Comparison of ENCODE assay signal across 8 mouse cellular contexts in genomic region chr7:16287016-16287415, GRCm38 (mm10). TPM values are rescaled to one million over a fixed set of nuclear protein-coding genes. Genes with fewer than 3 reads are reported as not detected.
DNase-seq lines count a peak whose midpoint lies in the region; ATAC-seq and TF ChIP-seq lines count a peak whose summit lies in the region.

No protein-coding gene starts in this region.

- no peak for ATAC-seq in heart, embryonic 15.5 days (replicated peaks; ENCODE audit: insufficient number of reproducible peaks, insufficient read depth, low FRiP score, low read depth)
- no peak for ATAC-seq in midbrain, embryonic 11.5 days (ENCODE audit: low FRiP score)
- no peak for ATAC-seq in cerebellum, adult (ENCODE audit: insufficient number of reproducible peaks, low FRiP score, low TSS enrichment)

- H3K9me3 ChIP-seq in heart, embryonic 15.5 days (replicated peaks) = no peaks in the 10 kb centered on the region
- no peaks in the 10 kb centered on the region for H3K9me3 ChIP-seq in MEL (replicated peaks; ENCODE audit: insufficient read depth, low read length)
- no peaks in the 10 kb centered on the region for H3K9me3 ChIP-seq in hindbrain, embryonic 10.5 days
- H3K9me3 ChIP-seq in midbrain, embryonic 11.5 days (ENCODE audit: control insufficient read depth, low read length) = no peaks in the 10 kb centered on the region

- peak overlapping the region; percentile 98 for H3K27ac ChIP-seq in heart, embryonic 15.5 days
- peak overlapping the region; percentile 87 for H3K27ac ChIP-seq in MEL (ENCODE audit: control insufficient read depth, low read depth, low read length)
- peak overlapping the region; percentile 97 for H3K27ac ChIP-seq in hindbrain, embryonic 10.5 days
- H3K27ac ChIP-seq in midbrain, embryonic 11.5 days (ENCODE audit: low read depth, low read length) = peak overlapping the region; percentile 71; the same call in 1 of the 2 replicates

- no peak for TF ChIP-seq EP300 in MEL (IDR thresholded peaks at IDR 0.05; ENCODE audit: low read depth in 1 of 2, low read length in 2 of 2)

- DNase-seq in heart, postnatal 10 days = no peak
- peak; percentile 57 for DNase-seq in MEL (ENCODE audit: low read depth, low spot score)
- no peak for DNase-seq in hindbrain, embryonic 10.5 days (ENCODE audit: low spot score)
- DNase-seq in midbrain, embryonic 11.5 days (ENCODE audit: low spot score, missing footprints) = no peak
- DNase-seq in urinary bladder, adult 18-20 months (ENCODE audit: low spot score in 2 of 2) = no peak
- no peak for DNase-seq in adrenal gland, postnatal 36 days

- TF ChIP-seq POLR2A in MEL (IDR thresholded peaks at IDR 0.05; ENCODE audit: control insufficient read depth in 1 of 2, insufficient read depth in 1 of 2, low read depth in 1 of 2, low read length in 2 of 2, poor library complexity in 1 of 2) = no peak

- peaks cover 12% of the 10 kb centered on the region for H3K79me2 ChIP-seq in MEL (ENCODE audit: control insufficient read depth, insufficient read depth, low read length, poor library complexity)

- H3K4me2 ChIP-seq in heart, embryonic 15.5 days = peak overlapping the region; percentile 75
- peak overlapping the region; percentile 36 for H3K4me2 ChIP-seq in midbrain, embryonic 11.5 days

- no peak for TF ChIP-seq CTCF in MEL (IDR thresholded peaks at IDR 0.05 in 2 of 3, conservative IDR thresholded peaks at IDR 0.05 in 1 of 3; ENCODE audit: control insufficient read depth in 1 of 3, insufficient read depth in 1 of 3, low read depth in 2 of 3, low read length in 3 of 3, poor library complexity in 1 of 3, severe bottlenecking in 1 of 3)

- peaks cover 20% of the 10 kb centered on the region; the same call in 1 of the 2 replicates for H3K36me3 ChIP-seq in heart, embryonic 15.5 days
- H3K36me3 ChIP-seq in MEL (ENCODE audit: control insufficient read depth in 1 of 2, insufficient read depth in 2 of 2, low read length in 2 of 2) = peaks cover 0 to 6% of the 10 kb centered on the region in 2 experiments; a peak in 3 of 4 replicates
- peaks cover 24% of the 10 kb centered on the region for H3K36me3 ChIP-seq in hindbrain, embryonic 10.5 days
- H3K36me3 ChIP-seq in midbrain, embryonic 11.5 days (ENCODE audit: control insufficient read depth, insufficient read depth, low read length) = no peaks in the 10 kb centered on the region

- no peak for TF ChIP-seq RAD21 in MEL (IDR thresholded peaks at IDR 0.05; ENCODE audit: low read depth, low read length)

- H3K27me3 ChIP-seq in heart, embryonic 15.5 days = no peaks in the 10 kb centered on the region
- H3K27me3 ChIP-seq in MEL (ENCODE audit: control insufficient read depth in 1 of 2, insufficient read depth in 2 of 2, low read length in 2 of 2) = no peaks in the 10 kb centered on the region
- no peaks in the 10 kb centered on the region for H3K27me3 ChIP-seq in hindbrain, embryonic 10.5 days (ENCODE audit: insufficient read depth, poor library complexity, severe bottlenecking)
- H3K27me3 ChIP-seq in midbrain, embryonic 11.5 days (ENCODE audit: control insufficient read depth, insufficient read depth, low read length) = no peaks in the 10 kb centered on the region

- H3K4me1 ChIP-seq in heart, embryonic 15.5 days (replicated peaks) = peaks cover 15% of the 10 kb centered on the region
- peaks cover 0 to 12% of the 10 kb centered on the region in 2 experiments; a peak in 2 of 4 replicates for H3K4me1 ChIP-seq in MEL (ENCODE audit: control insufficient read depth in 1 of 2, insufficient read depth in 2 of 2, low read length in 2 of 2)
- peaks cover 23% of the 10 kb centered on the region for H3K4me1 ChIP-seq in hindbrain, embryonic 10.5 days (replicated peaks)
- peaks cover 7% of the 10 kb centered on the region for H3K4me1 ChIP-seq in midbrain, embryonic 11.5 days (ENCODE audit: control insufficient read depth, insufficient read depth, low read length)

- 82% methylated on average over 2 of the region's 2 CpGs for WGBS in heart, embryonic 15.5 days
- WGBS in hindbrain, embryonic 10.5 days = 87% methylated on average over 2 of the region's 2 CpGs
- WGBS in midbrain, embryonic 11.5 days = 88% methylated on average over 2 of the region's 2 CpGs

- peak overlapping the region; percentile 87 for H3K4me3 ChIP-seq in heart, embryonic 15.5 days
- peak overlapping the region; percentile 53 to 68 for H3K4me3 ChIP-seq in MEL (ENCODE audit: control insufficient read depth in 1 of 2, insufficient read depth in 1 of 2, low read depth in 2 of 2, low read length in 2 of 2)
- H3K4me3 ChIP-seq in hindbrain, embryonic 10.5 days = peak overlapping the region; percentile 83
- H3K4me3 ChIP-seq in midbrain, embryonic 11.5 days (ENCODE audit: low read depth, low read length) = peak overlapping the region; percentile 50

- intact Hi-C loops in heart, postnatal 10 days (cut with DNase I) = no loop called here

- peak overlapping the region; percentile 76 for H3K9ac ChIP-seq in heart, embryonic 15.5 days
- peak overlapping the region; percentile 88 for H3K9ac ChIP-seq in MEL (ENCODE audit: control insufficient read depth, low read depth, low read length, poor library complexity, severe bottlenecking)
- peak overlapping the region; percentile 63 for H3K9ac ChIP-seq in midbrain, embryonic 11.5 days (ENCODE audit: low read length)

TF ChIP-seq in MEL, 35 proteins besides CTCF, POLR2A, EP300 and RAD21 (continues in another document):
- no peak for TF ChIP-seq NELFE (IDR thresholded peaks at IDR 0.05; ENCODE audit: low read depth, low read length)
- TF ChIP-seq GATA1 (IDR thresholded peaks at IDR 0.05; ENCODE audit: low read depth, low read length) = no peak
- TF ChIP-seq HCFC1 (IDR thresholded peaks at IDR 0.05; ENCODE audit: low read depth, low read length) = no peak
- no peak for TF ChIP-seq MAZ (IDR thresholded peaks at IDR 0.05; ENCODE audit: low read depth, low read length)
- TF ChIP-seq BHLHE40 (IDR thresholded peaks at IDR 0.05; ENCODE audit: borderline replicate concordance, low read depth, low read length) = no peak
- TF ChIP-seq ELF1 (IDR thresholded peaks at IDR 0.05; ENCODE audit: low read depth, low read length) = no peak
- no peak for TF ChIP-seq ZNF384 (IDR thresholded peaks at IDR 0.05; ENCODE audit: low read depth, low read length)
- TF ChIP-seq GABPA (IDR thresholded peaks at IDR 0.05; ENCODE audit: low read depth, low read length) = no peak
- TF ChIP-seq ZKSCAN1 (IDR thresholded peaks at IDR 0.05; ENCODE audit: low read depth, low read length) = no peak
- TF ChIP-seq RCOR1 (IDR thresholded peaks at IDR 0.05; ENCODE audit: low read depth, low read length) = no peak

RNA-seq across cellular contexts. Expression of gene Ccdc9, which starts 0.4 kb away (rescaled TPM):
- polyA plus RNA-seq in heart, embryonic 15.5 days (2015; fragmentation: Nextera tagmentation; extraction: Ambion mirVana) = 14.4 and 18.3 TPM in 2 replicates
- total RNA-seq in heart, postnatal 10 days (2021) = 10 to 100 TPM; 38.2 to 39.1 TPM
- 57.4 and 63.6 TPM in 2 replicates for total RNA-seq in MEL (2012; rRNA removed)
- 10 to 100 TPM in 1 of 2 experiments, not detected in 1; 97.1 TPM for polyA plus RNA-seq in MEL (2012; ENCODE audit: insufficient read depth in 1 of 2, insufficient read length in 2 of 2, low read depth in 1 of 2, low replicate concordance in 2 of 2, missing spikeins in 1 of 2)
- 32.2 and 37.4 TPM in 2 replicates for polyA plus RNA-seq in hindbrain, embryonic 10.5 days (2016; fragmentation: Nextera tagmentation; extraction: Ambion mirVana)
- polyA plus RNA-seq in midbrain, embryonic 11.5 days (2014; fragmentation: Nextera tagmentation; extraction: Ambion mirVana) = 17.9 and 20.2 TPM in 2 replicates
- total RNA-seq in adrenal gland, postnatal 36 days (2021) = 10 to 100 TPM; 59.5 to 73.6 TPM

RNA-seq across cellular contexts. Expression of gene Inafm1, which starts 13.6 kb away (rescaled TPM):
- 8.8 and 11.1 TPM in 2 replicates for polyA plus RNA-seq in heart, embryonic 15.5 days (2015; fragmentation: Nextera tagmentation; extraction: Ambion mirVana)
- total RNA-seq in heart, postnatal 10 days (2021) = 10 to 100 TPM; 15.6 to 15.7 TPM
- total RNA-seq in MEL (2012; rRNA removed) = 38.0 and 50.7 TPM in 2 replicates
- polyA plus RNA-seq in MEL (2012; ENCODE audit: insufficient read depth in 1 of 2, insufficient read length in 2 of 2, low read depth in 1 of 2, low replicate concordance in 2 of 2, missing spikeins in 1 of 2) = 10 to 100 TPM in 1 of 2 experiments, not detected in 1; 87.6 TPM
- polyA plus RNA-seq in hindbrain, embryonic 10.5 days (2016; fragmentation: Nextera tagmentation; extraction: Ambion mirVana) = 7.7 and 13.0 TPM in 2 replicates
- polyA plus RNA-seq in midbrain, embryonic 11.5 days (2014; fragmentation: Nextera tagmentation; extraction: Ambion mirVana) = 9.8 and 10.3 TPM in 2 replicates
- 10 to 100 TPM; 17.1 to 22.6 TPM for total RNA-seq in adrenal gland, postnatal 36 days (2021)

RNA-seq across cellular contexts. Expression of gene Bbc3, which starts 21.2 kb away (rescaled TPM):
- polyA plus RNA-seq in heart, embryonic 15.5 days (2015; fragmentation: Nextera tagmentation; extraction: Ambion mirVana) = 6.6 and 6.9 TPM in 2 replicates
- 1 to 10 TPM; 9.5 to 9.8 TPM for total RNA-seq in heart, postnatal 10 days (2021)
- 2.9 and 4.4 TPM in 2 replicates for total RNA-seq in MEL (2012; rRNA removed)
- 1 to 10 TPM in 1 of 2 experiments, not detected in 1; 9.3 TPM for polyA plus RNA-seq in MEL (2012; ENCODE audit: insufficient read depth in 1 of 2, insufficient read length in 2 of 2, low read depth in 1 of 2, low replicate concordance in 2 of 2, missing spikeins in 1 of 2)
- polyA plus RNA-seq in hindbrain, embryonic 10.5 days (2016; fragmentation: Nextera tagmentation; extraction: Ambion mirVana) = 17.6 and 19.1 TPM in 2 replicates
- 6.3 and 8.3 TPM in 2 replicates for polyA plus RNA-seq in midbrain, embryonic 11.5 days (2014; fragmentation: Nextera tagmentation; extraction: Ambion mirVana)
- 1 to 10 TPM; 3.6 to 4.7 TPM for total RNA-seq in adrenal gland, postnatal 36 days (2021)

RNA-seq across cellular contexts. Expression of gene C5ar1, which starts 27.7 kb away (rescaled TPM):
- polyA plus RNA-seq in heart, embryonic 15.5 days (2015; fragmentation: Nextera tagmentation; extraction: Ambion mirVana) = 2.0 and 4.1 TPM in 2 replicates
- total RNA-seq in heart, postnatal 10 days (2021) = 1 to 10 TPM; 4.6 to 4.8 TPM
- not detected in 2 replicates for total RNA-seq in MEL (2012; rRNA removed)
- not detected for polyA plus RNA-seq in MEL (2012; ENCODE audit: insufficient read depth in 1 of 2, insufficient read length in 2 of 2, low read depth in 1 of 2, low replicate concordance in 2 of 2, missing spikeins in 1 of 2)
- polyA plus RNA-seq in hindbrain, embryonic 10.5 days (2016; fragmentation: Nextera tagmentation; extraction: Ambion mirVana) = 0.96 and 0.97 TPM in 2 replicates
- 1.3 TPM in 2 replicates for polyA plus RNA-seq in midbrain, embryonic 11.5 days (2014; fragmentation: Nextera tagmentation; extraction: Ambion mirVana)
- 1 to 10 TPM; 3.5 to 9.4 TPM for total RNA-seq in adrenal gland, postnatal 36 days (2021)

RNA-seq across cellular contexts. Expression of gene C5ar2, which starts 43.1 kb away (rescaled TPM):
- 0.76 and 1.1 TPM in 2 replicates for polyA plus RNA-seq in heart, embryonic 15.5 days (2015; fragmentation: Nextera tagmentation; extraction: Ambion mirVana)
- total RNA-seq in heart, postnatal 10 days (2021) = under 1 TPM; 0.38 to 0.50 TPM
- total RNA-seq in MEL (2012; rRNA removed) = 0.92 and 1.7 TPM in 2 replicates
- polyA plus RNA-seq in MEL (2012; ENCODE audit: insufficient read depth in 1 of 2, insufficient read length in 2 of 2, low read depth in 1 of 2, low replicate concordance in 2 of 2, missing spikeins in 1 of 2) = under 1 TPM in 1 of 2 experiments, not detected in 1; 0.49 TPM
- 0.05 TPM in 1 of 2 replicates, not detected in the other for polyA plus RNA-seq in hindbrain, embryonic 10.5 days (2016; fragmentation: Nextera tagmentation; extraction: Ambion mirVana)
- polyA plus RNA-seq in midbrain, embryonic 11.5 days (2014; fragmentation: Nextera tagmentation; extraction: Ambion mirVana) = 0.12 TPM in 1 of 2 replicates, not detected in the other
- total RNA-seq in adrenal gland, postnatal 36 days (2021) = under 1 TPM; 0.43 to 0.50 TPM
